Mouse (Mus musculus): ENCODE measurements around the gene Arhgef12. TPM values are rescaled to one million over a fixed set of nuclear protein-coding genes. Genes with fewer than 3 reads are reported as not detected.

Arhgef12 gene
- polyA plus RNA-seq, 1 experiment from 2014 or later = 12.1 TPM

DNA sequence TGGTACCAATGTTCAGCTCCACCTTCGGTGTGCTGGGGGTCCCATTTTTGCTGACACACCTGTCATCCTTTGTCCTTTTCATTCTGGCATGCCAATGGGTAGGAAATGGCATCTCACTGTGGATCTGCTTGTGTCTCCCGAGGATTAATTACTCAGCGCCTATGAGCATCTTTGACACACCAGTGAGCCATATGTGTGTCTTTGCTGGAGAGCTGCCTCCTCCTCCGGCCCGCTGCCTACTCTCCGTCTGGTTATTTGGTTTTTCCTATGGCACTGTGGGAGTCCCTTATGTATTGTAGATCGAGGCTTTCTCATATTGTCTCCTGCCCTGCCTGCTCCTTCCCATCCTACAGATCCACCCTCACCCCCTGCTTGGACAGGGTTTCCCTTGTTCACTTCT lies 189.1 kb downstream of the Arhgef12 start:
- no peak for ATAC-seq (ENCODE audit: low read depth)
- H3K4me3 ChIP-seq (ENCODE audit: low read length) = no peak overlapping the region
- H3K4me1 ChIP-seq (replicated peaks; ENCODE audit: control insufficient read depth, insufficient read depth, low read length) = peaks cover 17% of the 10 kb centered on the region
- H3K27me3 ChIP-seq (ENCODE audit: control insufficient read depth, insufficient read depth, low read depth, low read length) = no peaks in the 10 kb centered on the region
- no peak overlapping the region for H3K27ac ChIP-seq (ENCODE audit: low read length)
- H3K9me3 ChIP-seq (ENCODE audit: control insufficient read depth, low read length) = no peaks in the 10 kb centered on the region
- H3K36me3 ChIP-seq (ENCODE audit: control insufficient read depth, insufficient read depth, low read length) = no peaks in the 10 kb centered on the region
- H3K9ac ChIP-seq (ENCODE audit: low read length) = no peak overlapping the region
- H3K4me2 ChIP-seq (ENCODE audit: low read depth, low read length) = no peak overlapping the region
- WGBS = 82% methylated on average over 7 of the region's 7 CpGs

Other genes with a start within 250 kb of the Arhgef12 start
- 1.5 and 2.3 TPM in 2 replicates for gene Grik4, start 162.7 kb downstream of the Arhgef12 start, polyA plus RNA-seq (2015; fragmentation: Nextera tagmentation; extraction: Ambion mirVana)
- gene Tmem136, start 9.3 kb upstream of the Arhgef12 start, polyA plus RNA-seq (2015; fragmentation: Nextera tagmentation; extraction: Ambion mirVana) = 4.2 and 4.4 TPM in 2 replicates
- gene Pou2f3, start 103.1 kb upstream of the Arhgef12 start, polyA plus RNA-seq (2015; fragmentation: Nextera tagmentation; extraction: Ambion mirVana) = 0.13 and 0.19 TPM in 2 replicates
- 35.3 and 38.0 TPM in 2 replicates for gene Oaf, start 132.7 kb upstream of the Arhgef12 start, polyA plus RNA-seq (2015; fragmentation: Nextera tagmentation; extraction: Ambion mirVana)
- 1.3 and 2.8 TPM in 2 replicates for gene Trim29, start 203.6 kb upstream of the Arhgef12 start, polyA plus RNA-seq (2015; fragmentation: Nextera tagmentation; extraction: Ambion mirVana)